Mouse (Mus musculus) CH12.LX (cell line): ENCODE measurements at regions not wholly inside any gene's neighbourhood (a gene's known extent, or its start where the extent isn't known, plus 50 kb on each side); places are given as distances from the start of the nearest gene placed in this dataset.

Experiments used
- DNase-seq: peaks from one replicate; pipeline ENCODE4 v3.0.0-alpha.2; 2013; ENCODE audit errors: extremely low read depth
- H3K27ac ChIP-seq: 2 replicates; pipeline ENCODE4 v1.5.1; 2012; ENCODE audit warnings: low read depth, mild to moderate bottlenecking, control low read depth, moderate library complexity; ENCODE audit not compliant: insufficient read depth
- H3K27me3 ChIP-seq: replicated peaks from 2 replicates; pipeline ENCODE3; 2012; ENCODE audit warnings: inconsistent platforms
- H3K36me3 ChIP-seq, 2 experiments: replicated peaks in 1 of 2; 2 replicates each; pipeline versions ENCODE3 to v1.6.1; 2012; ENCODE audit warnings: inconsistent platforms in 1 of 2, low read length in 1 of 2, mild to moderate bottlenecking in 1 of 2, mixed read lengths in 1 of 2, moderate library complexity in 1 of 2; ENCODE audit not compliant: control insufficient read depth in 1 of 2, insufficient read depth in 1 of 2
- H3K4me1 ChIP-seq, 2 experiments: 2 replicates each; pipeline ENCODE4 v1.6.1; 2012; ENCODE audit warnings: inconsistent platforms in 1 of 2, moderate library complexity in 1 of 2; ENCODE audit not compliant: insufficient read depth in 2 of 2, control insufficient read depth in 1 of 2
- H3K4me2 ChIP-seq: 2 replicates; pipeline ENCODE4 v1.6.1; 2012; ENCODE audit warnings: low read depth, mild to moderate bottlenecking, control low read depth; ENCODE audit not compliant: poor library complexity, insufficient read depth, severe bottlenecking
- H3K4me3 ChIP-seq, 3 experiments: fragments of 150-350 bp in 1 of 3; sonication (generic) in 1 of 3; replicated peaks in 1 of 3; 2 replicates each; pipeline versions ENCODE3 to v1.5.1; 2011 to 2012; ENCODE audit warnings: low read depth in 2 of 3, low read length in 2 of 3, mild to moderate bottlenecking in 2 of 3, moderate library complexity in 2 of 3, control low read depth in 1 of 3, improper control_type of control experiment in 1 of 3, inconsistent platforms in 1 of 3, mixed read lengths in 1 of 3; ENCODE audit not compliant: poor library complexity in 1 of 3
- H3K79me2 ChIP-seq: replicated peaks from 2 replicates; pipeline ENCODE4 v1.6.1; 2012; ENCODE audit warnings: mild to moderate bottlenecking, moderate library complexity; ENCODE audit not compliant: control insufficient read depth, poor library complexity, insufficient read depth, severe bottlenecking; ENCODE audit errors: extremely low read depth
- H3K9ac ChIP-seq: 2 replicates; pipeline ENCODE4 v1.6.1; 2012; ENCODE audit warnings: low read depth, mild to moderate bottlenecking, control low read depth, moderate library complexity; ENCODE audit not compliant: insufficient read depth
- H3K9me3 ChIP-seq: replicated peaks from 2 replicates; pipeline ENCODE3; 2012; ENCODE audit warnings: low read length, inconsistent platforms, mixed read lengths
- CHD2 ChIP-seq: IDR thresholded peaks from 2 replicates; pipeline ENCODE4 v1.6.1; 2011; ENCODE audit warnings: low read length, improper control_type of control experiment
- CTCF ChIP-seq, 2 experiments: IDR thresholded peaks in 1 of 2; conservative IDR thresholded peaks in 1 of 2; 2 replicates each; pipeline ENCODE4 v1.5.1; 2011 to 2012; ENCODE audit warnings: low read depth in 2 of 2, low read length in 2 of 2, improper control_type of control experiment in 1 of 2, inconsistent platforms in 1 of 2, mild to moderate bottlenecking in 1 of 2, moderate library complexity in 1 of 2
- E2F4 ChIP-seq: IDR thresholded peaks from 2 replicates; pipeline ENCODE4 v1.6.1; 2011; ENCODE audit warnings: low read depth, low read length, improper control_type of control experiment; ENCODE audit not compliant: insufficient replicate concordance
- ELF1 ChIP-seq: IDR thresholded peaks from 2 replicates; pipeline ENCODE4 v1.6.1; 2014; ENCODE audit warnings: low read depth, mild to moderate bottlenecking, inconsistent platforms, low read length, improper control_type of control experiment
- ETS1 ChIP-seq: conservative IDR thresholded peaks from 2 replicates; pipeline ENCODE4 v1.6.1; 2012; ENCODE audit warnings: low read depth, mild to moderate bottlenecking, inconsistent platforms, low read length, improper control_type of control experiment, moderate library complexity
- JUND ChIP-seq: conservative IDR thresholded peaks from 2 replicates; pipeline ENCODE4 v1.6.1; 2011; ENCODE audit warnings: low read depth, low read length, improper control_type of control experiment
- MAFK ChIP-seq: IDR thresholded peaks from 2 replicates; pipeline ENCODE4 v1.6.1; 2011; ENCODE audit warnings: low read length, improper control_type of control experiment; ENCODE audit not compliant: insufficient replicate concordance
- MAZ ChIP-seq: IDR thresholded peaks from 2 replicates; pipeline ENCODE4 v1.6.1; 2012; ENCODE audit warnings: low read depth, mild to moderate bottlenecking, inconsistent platforms, low read length, improper control_type of control experiment, moderate library complexity
- MEF2A ChIP-seq: IDR thresholded peaks from 2 replicates; pipeline ENCODE4 v1.6.1; 2014; ENCODE audit warnings: low read depth, mild to moderate bottlenecking, inconsistent platforms, low read length, improper control_type of control experiment, borderline replicate concordance
- NELFE ChIP-seq: IDR thresholded peaks from 2 replicates; pipeline ENCODE4 v1.6.1; 2011; ENCODE audit warnings: low read depth, low read length, improper control_type of control experiment
- RAD21 ChIP-seq: IDR thresholded peaks from 2 replicates; pipeline ENCODE4 v1.6.1; 2011; ENCODE audit warnings: low read depth, mild to moderate bottlenecking, low read length, improper control_type of control experiment, moderate library complexity
- SMC3 ChIP-seq: IDR thresholded peaks from 2 replicates; pipeline ENCODE4 v1.6.1; 2011; ENCODE audit warnings: low read depth, low read length, improper control_type of control experiment
- TBP ChIP-seq: conservative IDR thresholded peaks from 2 replicates; pipeline ENCODE4 v1.6.1; 2011; ENCODE audit warnings: low read depth, low read length, improper control_type of control experiment
- UBTF ChIP-seq: IDR thresholded peaks from 2 replicates; pipeline ENCODE4 v1.6.1; 2012; ENCODE audit warnings: low read depth, mild to moderate bottlenecking, inconsistent platforms, low read length, improper control_type of control experiment, moderate library complexity
- USF1 ChIP-seq: IDR thresholded peaks from 2 replicates; pipeline ENCODE4 v1.6.1; 2014; ENCODE audit warnings: low read depth, mild to moderate bottlenecking, inconsistent platforms, low read length, improper control_type of control experiment
- USF2 ChIP-seq: conservative IDR thresholded peaks from 2 replicates; pipeline ENCODE4 v1.6.1; 2011; ENCODE audit warnings: low read depth, low read length, improper control_type of control experiment
- ZMIZ1 ChIP-seq: IDR thresholded peaks from 2 replicates; pipeline ENCODE4 v1.6.1; 2012; ENCODE audit warnings: low read depth, mild to moderate bottlenecking, inconsistent platforms, low read length, improper control_type of control experiment
- dilution Hi-C: fragments of 300-500 bp; cut with MboI; formaldehyde crosslinking; loops from 2 replicates; pipeline ENCODE4 v1.14.3; 2020; ENCODE audit warnings: low sequenced_read_pairs; ENCODE audit not compliant: extremely low pct_unique_long_range_greater_than_20kb, extremely low pct_ligation_motif_present
- in situ Hi-C: fragments of 300-500 bp; cut with MboI; formaldehyde crosslinking; loops from 3 replicates; pipeline ENCODE4 v1.14.3; 2019; ENCODE audit warnings: low sequenced_read_pairs, low pct_ligation_motif_present, low pct_unique_long_range_greater_than_20kb, mixed read lengths

- H3K4me2 ChIP-seq: no peak overlapping the region
- DNase-seq: no peak
- in situ Hi-C loops (no loop called here), dilution Hi-C loops (no loop called here)
- H3K9me3 ChIP-seq: no peaks in the 10 kb centered on the region
- H3K9ac ChIP-seq: no peak overlapping the region
- H3K36me3 ChIP-seq: no peaks in the 10 kb centered on the region
- TF ChIP-seq NELFE (no peak), ELF1 (no peak), E2F4 (no peak)
- H3K4me1 ChIP-seq: peaks cover 0 to 3% of the 10 kb centered on the region in 2 experiments; a peak in 2 of 4 replicates
- no peak overlapping the region for H3K4me3 ChIP-seq
- H3K27ac ChIP-seq: no peak overlapping the region
- H3K79me2 ChIP-seq: no peaks in the 10 kb centered on the region
- no peaks in the 10 kb centered on the region for H3K27me3 ChIP-seq
These were observed 319.9 kb upstream of the Sphkap start for GRCm38 (mm10) chr1:83727938-83728337.

GRCm38 (mm10) chr1:83727215-83727614, 319.2 kb upstream of the Sphkap start:
- dilution Hi-C loops (no loop called here), in situ Hi-C loops (no loop called here)
- DNase-seq: peak; percentile 67
- H3K27ac ChIP-seq: no peak overlapping the region
- no peak overlapping the region for H3K4me2 ChIP-seq
- no peak overlapping the region for H3K9ac ChIP-seq
- H3K27me3 ChIP-seq: no peaks in the 10 kb centered on the region
- H3K4me1 ChIP-seq: peaks cover 0 to 3% of the 10 kb centered on the region in 2 experiments; a peak in 2 of 4 replicates
- H3K4me3 ChIP-seq: no peak overlapping the region
- H3K79me2 ChIP-seq: no peaks in the 10 kb centered on the region
- TF ChIP-seq UBTF (no peak), SMC3 (peak; percentile 34), ZMIZ1 (no peak), USF2 (no peak; the same call in 1 of the 2 replicates), RAD21 (peak; percentile 68), JUND (no peak), TBP (no peak), MAFK (no peak), MEF2A (no peak), ELF1 (no peak), CTCF (conservative IDR thresholded peaks at IDR 0.05 in 1 of 2, IDR thresholded peaks at IDR 0.05 in 1 of 2; ENCODE audit: low read depth in 2 of 2, low read length in 2 of 2) (peak; percentile 66 to 82), MAZ (no peak), ETS1 (no peak), CHD2 (no peak), USF1 (no peak)
- TF ChIP-seq, all 38 proteins: peak for 3
- Histone ChIP-seq H3K36me3 (no peaks in the 10 kb centered on the region), H3K9me3 (no peaks in the 10 kb centered on the region)
